31 mouse cellular contexts compared by ENCODE assay signal in the genomic region with DNA sequence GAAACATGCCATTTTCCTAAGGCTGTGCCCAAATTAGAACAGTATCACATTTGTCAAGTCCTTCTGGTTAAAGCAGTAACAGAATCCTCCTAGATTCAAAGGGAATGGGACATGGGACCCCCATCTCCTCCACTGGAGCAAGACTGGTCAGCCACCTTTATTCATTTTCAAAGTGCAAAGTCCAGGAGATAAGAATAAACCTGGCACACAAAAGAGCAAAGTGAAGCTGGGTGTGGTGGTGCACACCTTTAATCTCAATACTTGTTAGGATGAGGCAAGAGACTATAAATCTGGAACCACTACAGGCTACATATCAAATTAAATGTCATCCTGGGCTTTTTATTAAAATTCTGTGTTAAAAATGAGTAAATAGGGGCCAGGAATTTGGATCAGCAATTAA.
"Had no signal": no experiment of that assay in that cellular context is flagged by ENCODE, and none has a peak within 500 bp of the region (broad histone marks: within the 10 kb centered on the region; RNA-seq: fewer than 3 reads in every experiment).

No protein-coding gene starts in this region.

- H3K4me3 ChIP-seq: limb, embryonic 10.5 days; limb, embryonic 12.5 days; limb, embryonic 13.5 days; limb, embryonic 15.5 days; liver, embryonic 12.5 days; liver, embryonic 13.5 days; liver, embryonic 15.5 days; lung, embryonic 15.5 days; megakaryocyte, embryonic 14.5 days; midbrain, embryonic 10.5 days; midbrain, embryonic 12.5 days; midbrain, embryonic 13.5 days; midbrain, embryonic 15.5 days; myocyte had no signal

- H3K27me3 ChIP-seq: limb, embryonic 12.5 days; limb, embryonic 13.5 days; limb, embryonic 15.5 days; liver, embryonic 12.5 days; liver, embryonic 13.5 days; liver, embryonic 15.5 days; lung, embryonic 15.5 days; megakaryocyte, embryonic 14.5 days; midbrain, embryonic 12.5 days; midbrain, embryonic 13.5 days; midbrain, embryonic 15.5 days had no signal

- H3K4me2 ChIP-seq: limb, embryonic 12.5 days; limb, embryonic 13.5 days; limb, embryonic 15.5 days; liver, embryonic 11.5 days; liver, embryonic 12.5 days; liver, embryonic 13.5 days; liver, embryonic 15.5 days; lung, embryonic 14.5 days; lung, embryonic 15.5 days; midbrain, embryonic 11.5 days; midbrain, embryonic 12.5 days; midbrain, embryonic 13.5 days; midbrain, embryonic 15.5 days had no signal

- ATAC-seq: liver, embryonic 12.5 days; liver, postnatal 0 days; lung, postnatal 0 days; midbrain, embryonic 13.5 days; midbrain, embryonic 15.5 days; midbrain, embryonic 16.5 days had no signal

- H3K27ac ChIP-seq: limb, embryonic 10.5 days; limb, embryonic 12.5 days; limb, embryonic 13.5 days; limb, embryonic 15.5 days; liver, embryonic 12.5 days; liver, embryonic 13.5 days; liver, embryonic 14.5 days; liver, embryonic 15.5 days; lung, embryonic 15.5 days; macrophage; midbrain, embryonic 10.5 days; midbrain, embryonic 12.5 days; midbrain, embryonic 13.5 days; midbrain, embryonic 15.5 days had no signal

- DNase-seq: left cerebral cortex, postnatal 4 days; liver; liver, embryonic 13.5 days; liver, postnatal 0 days; lung, adult 18-20 months; lung, adult 2 months; lung, embryonic 14.5 days; lung, postnatal 10 days; lung, postnatal 14 days; lung, postnatal 36 days; lung, postnatal 4 days; midbrain, embryonic 14.5 days had no signal

- H3K9ac ChIP-seq: limb, embryonic 12.5 days; limb, embryonic 13.5 days; limb, embryonic 15.5 days; liver, embryonic 12.5 days; liver, embryonic 13.5 days; liver, embryonic 14.5 days; liver, embryonic 15.5 days; liver, postnatal 0 days; lung, embryonic 14.5 days; lung, embryonic 15.5 days; midbrain, embryonic 12.5 days; midbrain, embryonic 13.5 days; midbrain, embryonic 15.5 days had no signal

- H3K4me1 ChIP-seq: limb, embryonic 10.5 days; limb, embryonic 12.5 days; limb, embryonic 13.5 days; limb, embryonic 15.5 days; liver, embryonic 12.5 days; liver, embryonic 13.5 days; liver, embryonic 15.5 days; lung, embryonic 15.5 days; megakaryocyte, embryonic 14.5 days; midbrain, embryonic 10.5 days; midbrain, embryonic 12.5 days; midbrain, embryonic 13.5 days; midbrain, embryonic 15.5 days had no signal

- H3K9me3 ChIP-seq: limb, embryonic 10.5 days; limb, embryonic 12.5 days; limb, embryonic 13.5 days; limb, embryonic 15.5 days; liver, embryonic 12.5 days; liver, embryonic 13.5 days; liver, embryonic 15.5 days; lung, embryonic 15.5 days; megakaryocyte, embryonic 14.5 days; midbrain, embryonic 10.5 days; midbrain, embryonic 12.5 days; midbrain, embryonic 13.5 days; midbrain, embryonic 15.5 days had no signal

- H3K36me3 ChIP-seq: limb, embryonic 10.5 days; limb, embryonic 12.5 days; limb, embryonic 13.5 days; limb, embryonic 15.5 days; liver, embryonic 12.5 days; liver, embryonic 13.5 days; liver, embryonic 15.5 days; lung, embryonic 15.5 days; midbrain, embryonic 10.5 days; midbrain, embryonic 12.5 days; midbrain, embryonic 13.5 days; midbrain, embryonic 15.5 days had no signal
